Mouse (Mus musculus) limb, embryonic 13.5 days (tissue): Measurements from ENCODE around the gene Zfp90. TPM values are rescaled to one million over a fixed set of nuclear protein-coding genes. Genes with fewer than 3 reads are reported as not detected.
"Not testable (repeated sequence)": the region's sequence is repeated elsewhere in the genome, so short reads cannot be mapped to it uniquely, and the experiment has no call there.

Experiments used
- ATAC-seq: fragments of 200-750 bp; cut with Nextera tagmentation; 2 replicates; pipeline ENCODE4 v1.8.0; 2017; ENCODE audit warnings: low read depth, moderate number of reproducible peaks, moderate TSS enrichment; ENCODE audit not compliant: low FRiP score
- H3K27ac ChIP-seq: fragments of 300-500 bp; sonication (generic); 2 replicates; pipeline ENCODE4 v1.5.1; 2015; ENCODE audit warnings: inconsistent platforms, mild to moderate bottlenecking, moderate library complexity
- H3K27me3 ChIP-seq: fragments of 300-500 bp; sonication (generic); 2 replicates; pipeline ENCODE4 v1.6.1; 2015; ENCODE audit warnings: mild to moderate bottlenecking, inconsistent platforms
- H3K36me3 ChIP-seq: fragments of 300-500 bp; sonication (generic); 2 replicates; pipeline ENCODE4 v1.6.1; 2015; ENCODE audit warnings: inconsistent platforms, mild to moderate bottlenecking, moderate library complexity
- H3K4me1 ChIP-seq: fragments of 300-500 bp; sonication (generic); 2 replicates; pipeline ENCODE4 v1.6.1; 2015; ENCODE audit warnings: inconsistent platforms
- H3K4me2 ChIP-seq: fragments of 300-500 bp; sonication (generic); replicated peaks from 2 replicates; pipeline ENCODE4 v1.6.1; 2015; ENCODE audit warnings: inconsistent platforms, mild to moderate bottlenecking, moderate library complexity
- H3K4me3 ChIP-seq: fragments of 300-500 bp; sonication (generic); 2 replicates; pipeline ENCODE4 v1.5.1; 2015; ENCODE audit warnings: moderate library complexity, mild to moderate bottlenecking, inconsistent platforms
- H3K9ac ChIP-seq: fragments of 300-500 bp; sonication (generic); 2 replicates; pipeline ENCODE4 v1.6.1; 2015; ENCODE audit warnings: mild to moderate bottlenecking, inconsistent platforms
- H3K9me3 ChIP-seq: fragments of 300-500 bp; sonication (generic); 2 replicates; pipeline ENCODE4 v1.6.1; 2016; ENCODE audit warnings: inconsistent platforms
- WGBS: fragments of 180-500 bp; shearing (Covaris S2); methylation state at CpG from one replicate; pipeline ENCODE4 v1.1.7; 2015; 5-methylcytosine and 5-hydroxymethylcytosine counted together
- polyA plus RNA-seq: library from polyadenylated mRNA; unstranded; fragments of >200 nt; fragmentation: Nextera tagmentation; extraction: Ambion mirVana; gene quantifications from 2 replicates; pipeline ENCODE4 v1.2.1, GENCODE M21; 2015

Gene Zfp90
- polyA plus RNA-seq, 1 experiment from 2014 or later, result 31.8 TPM

- Histone ChIP-seq H3K4me1 (peaks cover 40% of the 10 kb centered on the region), H3K9ac (no peak overlapping the region), H3K36me3 (no peaks in the 10 kb centered on the region), H3K27ac (no peak overlapping the region), H3K9me3 (no peaks in the 10 kb centered on the region), H3K27me3 (no peaks in the 10 kb centered on the region), H3K4me2 (no peak overlapping the region), H3K4me3 (no peak overlapping the region)
- WGBS, result 34% methylated on average over 12 of the region's 12 CpGs
- no peak for ATAC-seq
These were observed 11.7 kb upstream of the Zfp90 start for GRCm38 (mm10) chr8:106403246-106403933.

- WGBS, result 47% methylated on average over 3 of the region's 3 CpGs
- Histone ChIP-seq H3K4me2 (no peak overlapping the region), H3K4me3 (no peak overlapping the region), H3K27ac (no peak overlapping the region), H3K36me3 (no peaks in the 10 kb centered on the region), H3K27me3 (no peaks in the 10 kb centered on the region), H3K4me1 (peaks cover 33% of the 10 kb centered on the region), H3K9ac (0 out of 2 replicates have a peak overlapping the region, but pooled peaks have one; percentile 36), H3K9me3 (no peaks in the 10 kb centered on the region)
- no peak for ATAC-seq
These were observed 10.3 kb upstream of the Zfp90 start for GRCm38 (mm10) chr8:106404825-106405224.

- Histone ChIP-seq H3K27me3 (no peaks in the 10 kb centered on the region), H3K4me3 (no peak overlapping the region), H3K4me2 (no peak overlapping the region), H3K4me1 (peaks cover 25% of the 10 kb centered on the region), H3K36me3 (no peaks in the 10 kb centered on the region), H3K27ac (no peak overlapping the region), H3K9ac (no peak overlapping the region), H3K9me3 (no peaks in the 10 kb centered on the region)
- no peak for ATAC-seq
- WGBS, result 70% methylated on average over 16 of the region's 16 CpGs
These were observed 9.3 kb upstream of the Zfp90 start for GRCm38 (mm10) chr8:106405810-106406209.

- H3K27me3 ChIP-seq, result no peaks in the 10 kb centered on the region
- WGBS, result 70% methylated on average over 7 of the region's 7 CpGs
- H3K9me3 ChIP-seq, result no peaks in the 10 kb centered on the region
- no peak overlapping the region for H3K27ac ChIP-seq
- H3K4me2 ChIP-seq, result no peak overlapping the region
- H3K9ac ChIP-seq, result no peak overlapping the region
- H3K36me3 ChIP-seq, result no peaks in the 10 kb centered on the region
- peaks cover 26% of the 10 kb centered on the region for H3K4me1 ChIP-seq
- H3K4me3 ChIP-seq, result no peak overlapping the region
- ATAC-seq, result no peak
These were observed 5.1 kb upstream of the Zfp90 start for GRCm38 (mm10) chr8:106410055-106410454.

- no peak overlapping the region for H3K27ac ChIP-seq
- H3K4me1 ChIP-seq, result peaks cover 22% of the 10 kb centered on the region
- no peaks in the 10 kb centered on the region for H3K27me3 ChIP-seq
- 69% methylated on average over 7 of the region's 7 CpGs for WGBS
- ATAC-seq, result no peak
- H3K9ac ChIP-seq, result no peak overlapping the region; the same call in 1 of the 2 replicates
- no peaks in the 10 kb centered on the region for H3K9me3 ChIP-seq
- no peak overlapping the region for H3K4me3 ChIP-seq
- no peaks in the 10 kb centered on the region for H3K36me3 ChIP-seq
- no peak overlapping the region for H3K4me2 ChIP-seq
These were observed 4.6 kb upstream of the Zfp90 start for GRCm38 (mm10) chr8:106410564-106410963.

- H3K27ac ChIP-seq, result no peak overlapping the region
- peak overlapping the region; percentile 45 for H3K4me2 ChIP-seq
- H3K36me3 ChIP-seq, result no peaks in the 10 kb centered on the region; the same call in 1 of the 2 replicates
- WGBS, result 20% methylated on average over 14 of the region's 14 CpGs
- no peak for ATAC-seq
- peaks cover 25% of the 10 kb centered on the region for H3K4me1 ChIP-seq
- no peak overlapping the region for H3K9ac ChIP-seq
- H3K4me3 ChIP-seq, result no peak overlapping the region
- H3K27me3 ChIP-seq, result no peaks in the 10 kb centered on the region
- no peaks in the 10 kb centered on the region for H3K9me3 ChIP-seq
These were observed 3.2 kb upstream of the Zfp90 start for GRCm38 (mm10) chr8:106411783-106412451.

- Histone ChIP-seq H3K27me3 (no peaks in the 10 kb centered on the region), H3K4me2 (no peak overlapping the region), H3K36me3 (peaks cover 57% of the 10 kb centered on the region), H3K4me3 (no peak overlapping the region), H3K27ac (no peak overlapping the region), H3K9me3 (peaks cover 36% of the 10 kb centered on the region), H3K9ac (no peak overlapping the region), H3K4me1 (peaks cover 21% of the 10 kb centered on the region)
- ATAC-seq, result no peak
- WGBS, result 93% methylated on average over 5 of the region's 5 CpGs
These were observed 2.6 kb downstream of the Zfp90 start for GRCm38 (mm10) chr8:106417692-106418091.

GRCm38 (mm10) chr8:106431088-106431487 lies 16.0 kb downstream of the Zfp90 start:
- Histone ChIP-seq H3K27me3 (peaks cover 22% of the 10 kb centered on the region), H3K4me1 (0 out of 2 replicates have a peak, but pooled peaks cover 9% of the 10 kb centered on the region), H3K27ac (no peak overlapping the region), H3K9me3 (peaks cover 16% of the 10 kb centered on the region), H3K36me3 (peaks cover 28% of the 10 kb centered on the region), H3K9ac (no peak overlapping the region), H3K4me3 (no peak overlapping the region), H3K4me2 (no peak overlapping the region)
- ATAC-seq, result no peak
- 31% methylated on average over 12 of the region's 12 CpGs for WGBS

- not testable (repeated sequence) for H3K4me2 ChIP-seq, H3K27ac ChIP-seq, ATAC-seq, H3K4me1 ChIP-seq, H3K4me3 ChIP-seq, H3K9me3 ChIP-seq, H3K9ac ChIP-seq
- peaks cover 22% of the 10 kb centered on the region for H3K27me3 ChIP-seq
- H3K36me3 ChIP-seq, result peaks cover 20% of the 10 kb centered on the region
- 60% methylated on average over 10 of the region's 10 CpGs for WGBS
These were observed 16.8 kb downstream of the Zfp90 start for GRCm38 (mm10) chr8:106431952-106432351.

GRCm38 (mm10) chr8:106432954-106433570 lies 17.9 kb downstream of the Zfp90 start:
- 0 out of 2 replicates have a peak overlapping the region, but pooled peaks have one; percentile 36 for H3K9ac ChIP-seq
- peaks cover 22% of the 10 kb centered on the region for H3K27me3 ChIP-seq
- no peak overlapping the region for H3K27ac ChIP-seq
- peak overlapping the region; percentile 41 for H3K4me3 ChIP-seq
- peaks cover 9% of the 10 kb centered on the region for H3K36me3 ChIP-seq
- peak overlapping the region; percentile 63 for H3K4me2 ChIP-seq
- 0 out of 2 replicates have a peak, but pooled peaks cover 9% of the 10 kb centered on the region for H3K4me1 ChIP-seq
- ATAC-seq, result peak; percentile 77; the same call in 1 of the 2 replicates
- H3K9me3 ChIP-seq, result 0 out of 2 replicates have a peak, but pooled peaks cover under 1% of the 10 kb centered on the region
- WGBS, result 7% methylated on average over 20 of the region's 20 CpGs

- no peak overlapping the region for H3K9ac ChIP-seq
- H3K4me1 ChIP-seq, result 0 out of 2 replicates have a peak, but pooled peaks cover 9% of the 10 kb centered on the region
- ATAC-seq, result no peak
- H3K36me3 ChIP-seq, result peaks cover 6% of the 10 kb centered on the region; the same call in 1 of the 2 replicates
- peak overlapping the region; percentile 63 for H3K4me2 ChIP-seq
- 50% methylated on average over 1 of the region's 1 CpGs for WGBS
- H3K9me3 ChIP-seq, result no peaks in the 10 kb centered on the region
- no peak overlapping the region for H3K27ac ChIP-seq
- H3K27me3 ChIP-seq, result peaks cover 22% of the 10 kb centered on the region
- H3K4me3 ChIP-seq, result no peak overlapping the region
These were observed 18.5 kb downstream of the Zfp90 start for GRCm38 (mm10) chr8:106433667-106434066.

GRCm38 (mm10) chr8:106437781-106438180 lies 22.7 kb downstream of the Zfp90 start:
- no peak overlapping the region for H3K27ac ChIP-seq
- no peaks in the 10 kb centered on the region for H3K36me3 ChIP-seq
- no peak overlapping the region for H3K4me3 ChIP-seq
- ATAC-seq, result no peak
- no peaks in the 10 kb centered on the region for H3K9me3 ChIP-seq
- 0 out of 2 replicates have a peak, but pooled peaks cover 9% of the 10 kb centered on the region for H3K4me1 ChIP-seq
- no peak overlapping the region for H3K4me2 ChIP-seq
- H3K9ac ChIP-seq, result no peak overlapping the region
- WGBS, result 67% methylated on average over 3 of the region's 3 CpGs
- H3K27me3 ChIP-seq, result peaks cover under 1% of the 10 kb centered on the region; the same call in 1 of the 2 replicates
